Mouse (Mus musculus) ovary, postnatal 10 days (tissue): ENCODE data around the gene Tnfaip3.

Experiments used
- DNase-seq: peaks from one replicate; pipeline ENCODE4 v3.0.0; 2022; ENCODE audit warnings: low spot score

Gene Tnfaip3

GRCm38 (mm10) chr10:18964856-18965255 lies 50.6 kb downstream of the Tnfaip3 start:
- DNase-seq: no peak

GRCm38 (mm10) chr10:18959777-18960492 lies 55.5 kb downstream of the Tnfaip3 start:
- no peak for DNase-seq

GRCm38 (mm10) chr10:18953706-18954071 lies 61.8 kb downstream of the Tnfaip3 start:
- DNase-seq: no peak

GRCm38 (mm10) chr10:18953011-18953705 lies 62.3 kb downstream of the Tnfaip3 start:
- no peak for DNase-seq
